Mouse (Mus musculus) layer of hippocampus, postnatal 10 days (tissue): ENCODE measurements around the gene Cdk19. TPM values are rescaled to one million over a fixed set of nuclear protein-coding genes. Genes with fewer than 3 reads are reported as not detected.
"Not testable (repeated sequence)": the region's sequence is repeated elsewhere in the genome, so short reads cannot be mapped to it uniquely, and the experiment has no call there.

Experiments
- DNase-seq, 2 experiments: peaks; one replicate each; pipeline ENCODE4 v3.0.0; 2021; ENCODE audit warnings: low spot score in 2 of 2
- total RNA-seq, 2 experiments: library from RNA; stranded (reverse); gene quantifications; 2 replicates each; pipeline ENCODE4 v1.2.3; 2021

Cdk19 gene
- total RNA-seq, 2 experiments from 2014 or later, result 24.7 to 27.4 TPM

DNA sequence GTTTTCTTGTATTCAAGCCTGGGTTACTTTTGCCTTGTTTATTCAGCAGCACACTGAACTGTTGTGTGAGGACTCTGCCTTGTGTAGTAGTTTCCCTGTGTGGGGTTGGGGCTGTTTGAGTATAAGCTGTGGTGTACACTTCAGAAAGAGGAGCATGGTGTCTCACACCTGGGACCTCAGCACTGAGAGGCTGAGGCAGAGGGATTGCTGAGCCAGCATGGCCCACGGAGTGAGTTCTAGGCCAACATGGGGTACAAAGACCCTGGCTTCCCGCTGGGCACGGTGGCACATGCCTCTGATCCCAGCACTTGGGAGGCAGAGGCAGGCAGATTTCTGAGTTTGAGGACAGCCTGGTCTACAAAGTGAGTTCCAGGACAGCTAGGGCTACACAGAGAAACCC, 139.3 kb downstream of the Cdk19 start:
- DNase-seq, result no peak

DNA sequence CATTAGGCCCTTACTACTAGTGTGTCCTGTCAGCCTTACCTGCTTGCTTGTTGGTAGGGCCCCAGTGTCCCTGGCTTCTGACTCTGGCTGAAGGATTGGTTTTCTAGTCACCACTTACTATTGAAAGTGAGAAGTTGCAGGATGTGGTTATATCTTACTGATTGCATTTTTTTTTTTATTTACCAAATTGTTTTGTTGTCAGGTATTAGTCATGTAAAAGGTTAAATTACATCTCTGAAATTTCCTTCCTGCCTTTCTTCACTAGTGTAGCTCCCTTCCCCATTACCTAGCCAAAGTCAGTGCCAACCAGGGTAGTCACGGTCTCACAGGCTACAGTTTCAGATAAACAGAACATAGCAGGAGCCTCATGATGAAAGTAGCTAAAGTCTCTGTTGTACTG, 139.9 kb downstream of the Cdk19 start:
- no peak for DNase-seq

DNA sequence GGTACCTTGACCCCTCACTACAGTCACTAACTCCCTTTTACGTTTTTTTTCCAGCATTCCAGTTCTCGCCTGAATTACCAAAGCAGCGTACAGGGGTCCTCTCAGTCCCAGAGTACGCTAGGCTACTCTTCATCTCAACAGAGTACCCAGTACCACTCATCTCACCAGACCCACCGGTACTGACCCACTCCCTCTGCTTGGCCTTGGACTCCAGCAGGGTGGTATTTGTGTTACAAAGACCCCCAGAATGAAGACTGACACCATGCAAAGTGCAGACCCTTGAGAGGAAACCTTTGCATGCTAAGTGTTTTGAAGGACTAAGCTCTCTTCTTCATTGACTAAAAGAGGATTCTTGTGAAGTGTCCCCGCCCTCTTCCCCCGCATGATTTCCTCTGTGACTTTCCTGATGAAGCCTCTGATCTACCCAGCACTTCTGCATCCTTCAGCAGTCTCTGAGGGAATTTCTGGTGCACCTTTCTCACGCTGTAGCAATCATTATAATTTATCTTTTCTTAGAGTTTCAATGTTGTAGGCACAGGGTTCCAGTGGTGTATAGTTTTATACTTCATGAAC, 140.3 kb downstream of the Cdk19 start:
- DNase-seq, result no peak

DNA sequence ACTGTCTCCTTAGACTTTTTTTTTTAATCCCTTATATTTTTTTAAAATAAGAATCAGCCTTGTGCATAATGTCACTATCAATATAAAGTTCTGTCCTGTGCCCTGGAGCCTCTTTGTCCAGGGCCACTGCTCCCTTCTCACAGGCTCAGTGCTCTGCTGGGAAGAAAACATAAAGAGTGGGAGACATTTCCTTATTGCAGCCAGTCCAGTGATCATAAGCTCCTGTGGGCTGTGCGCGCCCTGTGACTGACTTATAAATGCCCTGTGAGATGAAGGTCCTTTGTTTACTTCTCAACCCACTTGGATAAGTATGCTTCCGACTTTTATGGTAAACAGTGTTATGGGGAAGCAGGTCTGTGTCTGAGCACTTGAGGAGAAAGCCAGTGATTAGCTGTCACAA, 142.2 kb downstream of the Cdk19 start:
- DNase-seq, result no peak

DNA sequence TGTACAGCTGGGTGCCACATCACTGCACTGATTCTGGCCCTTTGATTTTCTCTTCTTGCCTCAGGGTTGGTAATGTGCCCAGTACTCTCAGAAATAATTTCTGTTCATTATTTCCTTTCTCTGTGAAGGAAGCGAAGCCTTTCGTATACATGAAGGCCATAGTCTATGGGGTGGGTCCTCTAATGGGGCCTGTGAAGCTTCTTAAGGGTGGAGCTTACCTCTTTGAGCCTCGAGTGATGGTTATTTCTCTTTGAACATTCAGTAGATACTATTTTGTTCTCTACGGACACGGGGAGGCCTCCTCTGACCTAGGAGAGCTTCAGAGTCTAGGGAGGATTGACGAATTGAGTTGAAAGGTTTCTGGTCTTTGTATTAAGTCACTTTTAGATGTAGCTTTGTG, 142.9 kb downstream of the Cdk19 start:
- DNase-seq, result no peak

DNA sequence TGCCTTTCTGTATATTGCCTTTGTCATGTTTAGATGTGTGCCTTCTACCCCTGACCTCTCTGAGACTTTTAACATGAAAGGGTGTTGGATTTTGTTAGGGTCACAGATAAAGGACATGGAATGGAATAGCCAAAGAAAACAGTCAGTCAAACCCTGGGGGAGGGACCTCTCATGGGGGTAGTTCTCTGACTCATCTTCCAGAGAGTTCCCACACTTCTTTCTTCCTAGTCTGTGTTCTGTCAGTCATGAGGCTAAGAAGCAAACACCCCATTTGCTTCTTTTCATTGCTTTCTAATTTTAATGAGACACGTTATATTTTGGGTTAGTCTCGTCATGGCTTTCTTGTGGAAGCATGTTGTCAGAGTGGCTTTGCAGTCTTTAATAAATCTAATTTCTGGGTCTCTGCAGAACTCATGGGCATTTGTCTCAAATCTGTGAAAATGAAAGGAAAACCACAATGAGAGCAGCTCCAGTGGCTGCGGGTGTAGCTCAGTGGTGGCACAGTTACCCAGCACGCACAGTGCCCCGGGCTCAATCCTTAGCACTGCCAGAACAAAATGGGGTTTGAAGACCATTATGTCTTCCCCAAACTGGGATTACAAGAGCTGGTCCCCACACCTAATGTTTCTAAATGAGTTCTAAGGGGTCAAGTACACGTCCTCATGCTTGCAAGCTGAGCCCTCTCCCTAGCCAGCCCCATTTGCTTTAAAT, 149.9 kb downstream of the Cdk19 start:
- no peak for DNase-seq

DNA sequence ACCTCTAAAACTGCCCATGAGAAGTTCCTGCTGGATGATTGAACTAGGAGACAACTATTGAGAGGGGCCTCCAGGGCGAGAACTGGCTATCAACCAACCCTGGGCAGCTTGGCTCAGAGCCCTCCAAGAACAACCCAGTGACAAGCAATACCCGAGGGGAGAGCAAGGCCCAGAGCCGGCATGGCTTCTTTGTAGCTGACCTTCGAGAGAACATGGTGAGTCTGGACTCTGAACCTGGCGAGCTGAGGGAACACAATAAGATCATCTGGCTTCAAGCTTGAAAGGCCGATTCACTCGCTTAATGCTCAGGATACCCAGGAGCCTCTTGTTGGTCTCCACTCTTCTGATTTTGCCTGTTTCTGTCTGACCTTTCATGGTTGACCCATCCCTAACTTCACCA, 151.8 kb downstream of the Cdk19 start:
- DNase-seq, result no peak

DNA sequence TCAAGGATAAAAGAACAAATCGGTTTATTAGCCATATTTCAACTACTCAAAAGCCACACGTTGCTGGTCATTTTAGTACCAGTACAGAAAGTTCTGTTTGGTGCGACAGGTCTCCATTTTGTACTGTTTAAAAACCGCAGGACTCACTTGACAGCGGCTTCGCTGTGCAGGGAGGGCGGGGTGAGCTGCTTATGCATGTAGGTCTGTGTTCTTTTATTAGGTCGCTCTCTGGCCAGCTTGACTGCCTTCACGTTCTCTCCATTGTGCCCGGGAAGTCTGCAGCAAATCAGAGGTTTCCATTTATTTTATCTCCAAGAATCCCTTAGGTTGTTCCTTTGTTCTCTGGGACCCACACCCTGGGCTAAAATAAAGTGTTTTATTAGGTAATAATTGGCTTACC, 152.4 kb downstream of the Cdk19 start:
- no peak for DNase-seq

DNA sequence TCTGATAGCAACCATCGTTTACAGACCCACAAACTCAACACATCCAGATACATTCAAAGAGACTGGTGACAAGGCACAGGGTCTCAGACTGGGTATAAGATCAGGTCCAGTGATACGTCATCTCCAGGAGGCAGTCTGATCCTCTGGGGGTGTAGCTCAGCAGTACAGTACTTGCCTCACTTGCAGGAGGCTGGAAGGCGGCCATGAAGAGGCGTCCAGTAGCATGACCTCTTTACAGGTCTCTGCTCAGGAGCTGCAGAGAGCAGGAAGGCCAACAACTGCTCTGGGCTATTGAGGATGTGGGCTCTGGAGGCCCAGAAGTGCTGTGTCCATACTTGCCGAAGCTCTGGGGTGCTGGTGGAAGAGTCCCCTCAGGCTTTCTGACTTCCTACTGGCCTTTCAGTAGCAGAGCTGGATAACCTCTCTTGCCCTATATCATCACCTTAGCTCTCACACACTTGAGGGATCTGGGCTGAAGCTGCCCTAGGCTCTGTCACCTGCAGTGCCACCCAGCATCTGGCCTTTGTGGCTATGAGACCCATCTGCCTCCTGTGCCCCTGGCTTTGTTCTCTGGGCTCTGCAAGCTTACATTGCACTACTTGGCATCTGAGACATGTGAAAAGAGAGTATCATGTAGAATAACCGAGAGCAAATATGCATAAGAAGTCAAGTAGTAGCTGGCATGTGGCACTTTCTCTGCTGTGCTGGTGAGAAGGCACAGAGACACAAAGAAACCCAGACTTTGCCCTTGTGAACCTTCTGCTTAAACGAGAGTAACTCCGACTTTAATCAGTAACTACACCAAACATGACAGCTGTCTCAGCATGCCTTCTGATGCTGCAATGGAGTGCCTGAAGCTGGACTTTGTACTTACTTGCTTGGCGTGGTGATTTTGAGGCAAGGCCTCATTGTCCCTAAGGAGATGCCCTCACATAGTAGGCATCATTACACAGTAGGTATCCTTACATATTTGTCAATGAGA, 155.1 kb downstream of the Cdk19 start:
- no peak for DNase-seq

DNA sequence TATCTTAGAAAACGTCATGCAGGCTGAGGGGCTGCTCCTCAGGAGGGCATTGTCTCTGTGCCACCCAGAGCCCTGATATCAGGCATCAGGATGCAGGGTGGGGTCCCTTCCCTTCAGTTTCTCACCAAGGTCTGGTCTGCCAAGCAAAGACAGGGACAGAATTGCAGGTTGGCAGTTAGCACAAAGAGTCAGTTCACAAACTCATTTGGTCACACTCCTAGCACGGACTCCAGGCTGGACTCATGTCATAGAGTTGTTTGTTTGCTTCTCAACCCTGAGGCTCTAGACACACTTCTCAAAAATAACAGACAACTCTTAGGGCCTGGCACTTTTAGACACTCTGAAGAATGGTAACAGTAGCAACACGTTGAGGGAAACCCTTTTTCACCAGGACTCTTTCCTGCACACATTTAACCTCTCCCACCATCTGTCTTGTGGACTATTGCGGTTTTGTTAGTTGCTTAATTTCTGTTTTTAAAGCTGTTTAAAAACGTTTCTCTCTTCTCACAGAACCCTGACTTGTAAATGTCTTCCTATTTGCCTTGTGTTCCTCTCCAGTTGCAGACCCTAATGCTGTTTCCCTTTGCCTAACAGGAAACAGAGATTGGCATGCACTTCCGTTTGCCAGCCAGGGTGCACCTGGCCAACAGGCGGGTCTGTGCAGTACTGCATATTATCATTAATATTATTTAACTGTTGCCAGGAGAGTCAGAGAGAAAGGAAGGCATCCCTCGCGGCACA, 158.1 kb downstream of the Cdk19 start:
- DNase-seq, result no peak

DNA sequence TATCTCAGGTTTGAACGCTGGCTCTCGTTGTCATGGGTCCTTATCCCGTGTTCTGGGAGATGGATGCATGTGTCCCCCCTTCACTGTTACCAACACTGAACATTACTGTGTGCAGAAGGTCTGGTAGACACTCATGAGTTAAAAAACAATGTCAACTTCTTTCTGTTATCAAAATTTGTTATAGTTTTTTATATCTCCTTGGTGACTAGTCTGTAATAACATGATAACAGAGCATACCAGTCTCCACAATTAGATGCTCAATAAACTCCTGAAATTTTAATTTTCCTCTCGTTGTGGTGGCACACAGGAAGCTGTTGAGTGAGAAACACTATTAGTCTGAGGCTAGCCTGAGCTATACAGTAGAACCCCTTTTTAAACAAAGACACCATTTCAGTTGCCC, 159.1 kb downstream of the Cdk19 start:
- DNase-seq, result no peak

DNA sequence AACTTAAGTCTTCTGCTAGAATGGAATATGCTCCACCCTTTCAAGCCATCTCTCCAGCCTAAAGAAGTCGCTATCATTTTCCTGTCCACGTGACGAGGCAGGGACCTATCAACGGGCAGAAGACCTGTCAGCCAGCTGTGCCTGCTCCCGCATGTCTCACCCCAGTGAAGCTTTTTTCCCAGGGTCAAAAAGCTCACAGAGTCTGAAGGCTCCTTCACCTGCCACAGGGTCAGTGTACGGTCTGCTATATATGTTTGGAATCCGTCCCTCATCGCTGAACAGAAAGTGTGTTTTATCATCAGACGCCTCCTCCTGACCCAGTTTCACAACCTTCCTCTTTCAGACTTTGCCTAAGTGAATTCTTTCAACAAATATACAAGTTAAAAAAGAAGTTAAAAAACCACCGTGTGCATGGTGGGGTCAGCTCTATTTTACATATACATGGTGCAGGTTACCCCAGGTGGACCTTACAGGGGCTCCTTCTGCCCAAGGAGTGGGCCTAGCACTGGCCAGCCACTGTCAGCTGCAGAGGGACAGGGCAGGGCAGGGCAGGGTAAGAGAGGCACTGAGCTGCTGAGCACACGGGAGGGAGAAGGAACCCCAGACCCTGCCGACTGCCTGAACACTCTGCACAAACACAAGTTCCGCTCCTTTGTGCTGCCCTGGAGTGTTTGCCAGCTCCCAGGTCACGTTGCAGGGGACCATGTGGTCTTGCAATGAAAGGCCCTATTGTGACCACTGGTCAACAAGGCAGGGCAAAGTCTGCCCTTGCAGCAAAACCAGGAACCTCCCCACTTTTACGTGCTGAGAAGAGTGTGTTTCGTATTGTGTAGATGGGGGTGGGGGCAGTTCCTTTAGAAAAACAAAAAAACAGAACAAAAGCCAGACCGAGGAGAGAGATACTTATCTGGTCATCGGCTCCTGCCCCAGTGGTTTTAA, 160.2 kb downstream of the Cdk19 start:
- DNase-seq, result peak; percentile 58 to 68

DNA sequence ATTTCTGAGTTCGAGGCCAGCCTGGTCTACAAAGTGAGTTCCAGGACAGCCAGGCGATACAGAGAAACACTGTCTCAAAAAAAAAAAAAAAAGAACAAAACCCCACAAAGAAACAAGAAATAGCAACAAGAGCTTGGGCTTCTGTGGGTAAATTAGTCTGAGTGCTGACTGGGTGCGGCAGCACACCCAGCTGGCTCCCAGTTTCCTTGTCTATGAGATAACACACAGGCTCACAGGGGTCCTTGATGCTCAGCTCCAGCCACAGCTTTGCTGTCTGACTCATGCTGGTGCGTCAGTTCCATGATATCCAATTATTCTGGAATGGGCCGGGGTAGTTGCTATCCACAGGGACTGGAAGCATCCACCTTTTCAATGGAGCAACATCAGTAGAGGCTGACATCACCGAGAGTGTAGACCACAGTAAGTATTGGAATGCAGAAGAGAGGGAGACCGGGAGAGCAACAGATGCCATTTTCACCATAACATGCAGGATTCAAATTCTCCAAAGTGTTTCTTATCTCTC, 161.4 kb downstream of the Cdk19 start:
- DNase-seq, result no peak

DNA sequence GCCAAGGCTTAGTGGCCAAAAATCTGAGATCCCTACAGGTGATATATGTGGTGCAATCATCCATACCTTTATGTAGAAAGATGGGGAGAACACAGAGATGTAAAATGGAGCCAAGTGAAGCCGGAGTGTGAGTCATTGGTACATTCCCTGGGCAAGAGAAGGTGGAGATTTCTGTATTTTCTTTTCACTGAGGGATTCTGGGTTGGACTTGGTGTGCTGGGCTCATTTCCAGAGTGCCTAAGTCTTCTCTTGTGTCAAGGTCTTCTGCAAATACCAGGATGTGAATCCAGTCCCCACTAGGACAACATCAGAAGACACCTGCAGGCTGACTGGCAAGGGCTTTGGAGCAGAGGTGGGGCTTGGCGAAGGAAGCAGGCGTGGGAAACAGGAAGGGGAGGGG, 163.4 kb downstream of the Cdk19 start:
- no peak for DNase-seq

DNA sequence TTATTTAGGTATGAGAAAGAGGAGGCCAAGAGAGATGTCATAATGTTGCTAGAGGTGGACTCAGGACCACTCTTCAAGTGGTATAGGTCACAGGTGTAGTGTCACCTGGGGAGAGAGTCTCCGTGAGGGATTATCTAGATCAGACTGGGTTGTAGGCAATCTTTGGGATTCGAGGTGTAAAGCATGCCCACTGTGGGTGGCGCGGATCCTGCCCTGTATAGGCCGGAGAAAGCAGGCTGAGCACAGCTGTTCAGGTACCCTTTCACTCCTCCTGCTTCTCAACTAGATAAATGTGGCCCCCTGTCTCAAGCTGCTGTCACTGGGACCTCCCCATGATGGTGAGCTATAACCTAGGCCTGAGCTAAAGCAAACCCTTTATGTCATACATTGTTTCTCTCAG, 171.0 kb downstream of the Cdk19 start:
- no peak for DNase-seq

DNA sequence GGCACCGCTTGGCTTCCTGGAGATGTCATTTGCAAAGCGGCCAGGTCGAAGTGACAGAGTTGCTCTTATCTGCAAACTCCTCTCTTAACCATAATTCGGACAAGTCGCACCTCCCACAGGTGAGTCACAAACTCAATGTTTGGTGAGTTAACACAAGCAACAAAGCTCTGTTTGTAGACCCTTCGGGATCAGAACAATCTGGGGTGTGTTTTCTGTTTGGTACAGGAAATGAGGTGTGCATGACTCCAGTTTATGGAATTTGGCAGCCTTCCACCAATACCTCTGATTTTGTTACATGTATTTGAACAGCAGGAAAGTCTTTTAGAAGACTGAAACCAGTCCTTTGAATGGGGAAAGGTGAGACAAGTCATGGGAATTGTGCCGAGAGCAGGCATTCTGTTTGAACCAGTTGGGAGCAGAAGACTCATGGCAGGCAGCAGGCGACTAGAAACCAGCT, 171.9 kb downstream of the Cdk19 start:
- DNase-seq, result no peak

DNA sequence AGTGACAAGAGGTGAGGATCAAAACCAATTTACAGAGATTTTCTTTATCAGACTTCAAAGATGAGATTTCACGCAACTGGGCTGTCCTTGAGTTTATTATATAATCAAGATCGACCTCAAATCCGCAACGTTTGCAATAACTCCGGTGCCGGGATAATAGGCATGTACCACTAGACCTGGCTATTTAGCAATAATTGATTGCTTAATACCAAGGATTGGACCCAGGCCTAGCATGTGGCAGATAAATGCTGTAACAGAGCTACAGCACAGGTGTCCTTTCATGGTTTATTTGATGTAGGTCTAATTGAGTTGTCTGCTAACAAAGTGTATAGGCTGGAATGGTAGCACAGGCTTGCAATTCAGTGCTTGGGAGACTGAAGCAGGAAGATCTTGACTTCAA, 172.8 kb downstream of the Cdk19 start:
- DNase-seq, result no peak

DNA sequence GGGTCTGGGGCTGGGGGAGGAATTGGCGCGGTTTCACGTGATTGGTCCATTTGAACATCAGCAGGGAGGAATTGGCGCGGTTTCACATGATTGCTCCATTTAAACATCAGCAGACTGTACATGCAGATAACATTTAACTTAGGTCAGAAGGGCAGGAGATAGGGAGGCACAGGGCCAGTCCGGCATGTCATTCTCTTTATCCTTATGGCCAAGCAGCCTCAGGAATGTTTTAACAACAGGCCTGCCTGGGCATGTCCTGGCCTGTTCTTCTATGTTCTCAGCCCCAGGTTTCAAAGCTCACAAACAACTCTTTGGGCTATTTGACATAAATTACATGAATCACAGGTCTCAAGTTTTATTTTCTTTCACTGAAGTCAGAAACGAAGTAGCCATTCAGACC, 173.6 kb downstream of the Cdk19 start:
- DNase-seq, result not testable (repeated sequence)

DNA sequence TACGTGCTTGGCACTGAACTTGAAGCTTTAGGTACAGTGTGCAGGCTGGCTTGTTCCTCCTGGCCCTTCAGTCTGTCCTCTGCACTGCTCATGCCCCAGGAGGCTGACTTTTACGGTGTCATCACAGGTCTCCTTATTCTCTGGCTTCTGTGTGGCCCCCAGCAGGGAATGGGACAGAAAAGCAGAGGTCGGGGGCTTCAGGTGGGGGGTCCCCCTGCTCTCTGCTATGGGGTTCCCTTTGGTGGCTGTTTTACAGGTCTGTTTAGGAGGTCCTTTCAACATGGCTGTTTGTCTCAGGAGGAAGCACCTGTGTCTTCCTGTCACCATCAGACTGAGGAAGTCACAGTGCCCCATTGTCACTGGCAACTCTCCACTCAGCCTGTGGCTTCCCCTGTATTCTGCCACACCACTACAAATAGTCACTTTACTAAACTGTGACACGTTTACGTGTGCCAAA, 175.9 kb downstream of the Cdk19 start:
- no peak for DNase-seq

DNA sequence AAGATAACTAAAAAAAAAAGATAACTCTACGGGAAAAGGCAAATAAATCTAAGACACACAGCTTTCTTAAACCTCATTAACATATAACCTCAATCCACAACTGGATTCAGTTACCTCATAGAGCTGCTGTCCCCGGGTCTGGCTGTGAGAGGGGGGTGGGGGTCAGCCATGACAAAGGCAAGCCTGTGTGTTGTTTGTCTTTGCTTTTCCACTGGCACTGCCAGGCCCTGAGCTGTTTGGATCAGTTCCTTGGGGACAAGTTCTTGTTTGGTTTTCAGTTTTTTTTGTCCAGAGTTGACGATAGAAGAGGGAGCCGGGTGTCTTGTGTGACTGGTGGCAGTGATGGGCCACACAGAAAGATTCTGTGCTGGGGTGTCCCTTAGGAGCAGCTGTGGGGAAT, 177.1 kb downstream of the Cdk19 start:
- DNase-seq, result peak in 1 of 2 experiments; percentile 48
